Mouse (Mus musculus) left cerebral cortex, adult 2 months (tissue): Measurements from ENCODE around the gene Dnm3. TPM values are rescaled to one million over a fixed set of nuclear protein-coding genes. Genes with fewer than 3 reads are reported as not detected.

Source experiments
- DNase-seq, 2 experiments: peaks; one replicate each; pipeline ENCODE4 v3.0.0; 2021 to 2022; ENCODE audit warnings: low spot score in 2 of 2, mixed read lengths in 1 of 2; ENCODE audit errors: extremely low spot score in 1 of 2
- H3K27ac ChIP-seq: fragments of 200-600 bp; 2 replicates; pipeline ENCODE4 v1.8.1; 2022
- H3K4me3 ChIP-seq: fragments of 200-600 bp; 2 replicates; pipeline ENCODE4 v1.8.1; 2022
- CTCF ChIP-seq: fragments of 200-600 bp; IDR thresholded peaks from 2 replicates; pipeline ENCODE4 v1.8.1; 2022; ENCODE audit warnings: antibody characterized with exemption, mild to moderate bottlenecking, moderate library complexity
- intact Hi-C: fragments of 180-260 bp; cut with DNase I; formaldehyde crosslinking; loops from one replicate; pipeline ENCODE4 v1.15.1; 2025
- total RNA-seq, 2 experiments: library from RNA; stranded (reverse); gene quantifications; 2 replicates each; pipeline ENCODE4 v1.2.3; 2021

Dnm3 gene
- total RNA-seq, 2 experiments from 2014 or later, result 102 to 103 TPM

GRCm38 (mm10) chr1:162108181-162108671, 369.6 kb downstream of the Dnm3 start:
- Histone ChIP-seq H3K27ac (peak overlapping the region; percentile 32; the same call in 1 of the 2 replicates), H3K4me3 (no peak overlapping the region)
- intact Hi-C loops, result no loop called here
- peak in 1 of 2 experiments; percentile 33 for DNase-seq
- no peak for TF ChIP-seq CTCF

- no peak overlapping the region for H3K4me3 ChIP-seq
- intact Hi-C loops, result no loop called here
- TF ChIP-seq CTCF, result no peak
- DNase-seq, result no peak
- H3K27ac ChIP-seq, result no peak overlapping the region; the same call in 1 of the 2 replicates
Measured at GRCm38 (mm10) chr1:162107011-162107606, 370.7 kb downstream of the Dnm3 start.

DNA sequence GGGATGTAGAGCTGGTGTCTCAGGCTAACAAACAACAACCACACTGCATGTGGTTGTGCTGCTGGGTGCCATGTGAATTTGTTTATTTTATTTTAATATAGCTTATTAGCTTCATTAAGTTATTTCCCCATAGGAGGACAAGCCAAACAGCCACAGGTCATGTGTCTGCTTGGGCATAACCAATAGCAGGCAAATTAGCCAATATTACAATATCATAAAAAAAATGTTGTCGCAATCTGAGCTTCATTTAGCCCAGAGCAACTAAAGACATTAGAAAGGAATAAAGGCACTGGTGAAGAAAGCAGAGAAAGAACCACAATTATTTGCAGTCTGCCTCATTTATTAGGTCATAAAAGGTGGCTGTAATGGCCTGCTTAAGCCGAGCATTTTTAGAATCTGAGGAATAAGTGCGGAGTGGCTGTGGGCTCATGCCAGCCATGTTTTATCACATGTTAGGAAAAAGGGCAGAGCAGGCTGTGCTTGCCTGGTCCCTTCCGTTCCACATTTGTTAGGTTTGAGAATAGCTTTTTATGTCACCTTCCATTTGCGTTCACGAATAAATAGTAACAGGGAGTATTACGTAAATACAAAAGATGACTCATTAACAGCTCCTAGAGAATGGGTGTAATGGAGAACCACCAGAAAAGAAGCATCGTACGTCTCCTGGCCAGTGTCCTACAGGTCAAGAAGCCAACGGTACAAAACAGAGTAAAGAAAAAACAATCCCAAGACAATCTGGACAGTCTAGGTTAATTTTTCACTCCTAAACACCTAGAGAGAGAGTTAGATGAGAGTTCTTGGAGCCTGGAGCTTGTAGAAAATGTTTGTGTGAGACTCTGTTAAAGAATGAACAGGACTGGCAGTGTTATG, 376.6 kb downstream of the Dnm3 start:
- TF ChIP-seq CTCF, result no peak
- Histone ChIP-seq H3K27ac (no peak overlapping the region), H3K4me3 (no peak overlapping the region)
- intact Hi-C loops, result no loop called here
- DNase-seq, result no peak

- Histone ChIP-seq H3K27ac (no peak overlapping the region), H3K4me3 (no peak overlapping the region)
- no peak for DNase-seq
- intact Hi-C loops, result no loop called here
- no peak for TF ChIP-seq CTCF
Measured at GRCm38 (mm10) chr1:162100033-162100820, 377.6 kb downstream of the Dnm3 start.

DNA sequence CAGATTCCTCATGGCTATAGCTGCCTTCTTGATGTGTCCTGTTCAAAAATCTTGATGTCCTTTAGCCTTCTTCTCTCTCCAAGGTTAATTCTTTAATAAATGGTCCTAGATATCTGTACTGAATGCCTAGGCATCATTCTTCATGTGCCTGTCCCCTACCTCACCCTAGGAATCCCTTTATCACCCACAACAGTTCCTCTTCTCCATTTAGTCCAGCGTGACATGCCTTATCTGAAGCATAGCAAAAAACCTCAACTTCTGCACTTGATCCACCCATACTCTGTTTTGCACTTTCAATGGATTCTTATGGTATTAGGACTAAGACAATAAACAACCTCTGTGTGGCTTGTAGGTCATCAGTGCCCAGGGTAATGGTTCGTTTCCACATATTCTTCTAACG, 378.6 kb downstream of the Dnm3 start:
- Histone ChIP-seq H3K27ac (no peak overlapping the region), H3K4me3 (no peak overlapping the region)
- DNase-seq, result no peak
- intact Hi-C loops, result no loop called here
- no peak for TF ChIP-seq CTCF

GRCm38 (mm10) chr1:162094523-162095272, 383.1 kb downstream of the Dnm3 start:
- no peak for DNase-seq
- H3K27ac ChIP-seq, result no peak overlapping the region
- intact Hi-C loops, result no loop called here
- no peak overlapping the region for H3K4me3 ChIP-seq
- no peak for TF ChIP-seq CTCF

DNA sequence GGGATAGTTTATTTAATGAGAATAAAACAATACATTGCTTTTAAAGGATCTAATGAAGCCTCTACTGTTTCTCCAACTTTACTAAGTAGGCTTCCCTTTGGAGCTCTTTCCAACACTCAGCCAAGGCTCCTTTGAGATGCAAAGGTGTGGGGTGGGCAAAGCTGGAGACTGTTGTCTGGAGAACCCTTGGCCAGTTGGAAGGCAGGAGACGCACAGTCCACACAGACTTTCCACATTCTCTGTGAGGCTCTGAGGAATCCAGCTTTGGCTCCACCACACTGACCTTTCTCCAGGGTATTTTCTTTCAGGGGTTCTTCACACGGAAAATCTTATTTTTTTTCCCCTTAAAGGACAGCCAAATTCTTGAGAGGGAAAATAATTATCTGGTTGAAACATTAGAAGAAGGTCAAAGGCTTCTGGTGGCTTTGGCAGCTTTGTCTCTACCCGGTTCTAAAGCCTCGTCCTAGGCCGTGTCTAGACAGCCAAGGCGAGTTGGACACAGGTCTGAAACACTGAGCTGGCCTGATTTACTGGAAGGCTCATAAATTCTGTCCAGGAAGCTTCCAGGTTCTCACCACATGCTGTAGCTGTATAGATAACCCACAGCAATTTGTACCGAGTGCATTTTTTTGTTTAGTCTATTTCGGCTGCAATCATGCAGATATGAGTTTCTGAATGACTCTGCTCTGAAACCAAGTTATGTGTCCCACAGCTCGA, 383.9 kb downstream of the Dnm3 start:
- intact Hi-C loops, result no loop called here

DNA sequence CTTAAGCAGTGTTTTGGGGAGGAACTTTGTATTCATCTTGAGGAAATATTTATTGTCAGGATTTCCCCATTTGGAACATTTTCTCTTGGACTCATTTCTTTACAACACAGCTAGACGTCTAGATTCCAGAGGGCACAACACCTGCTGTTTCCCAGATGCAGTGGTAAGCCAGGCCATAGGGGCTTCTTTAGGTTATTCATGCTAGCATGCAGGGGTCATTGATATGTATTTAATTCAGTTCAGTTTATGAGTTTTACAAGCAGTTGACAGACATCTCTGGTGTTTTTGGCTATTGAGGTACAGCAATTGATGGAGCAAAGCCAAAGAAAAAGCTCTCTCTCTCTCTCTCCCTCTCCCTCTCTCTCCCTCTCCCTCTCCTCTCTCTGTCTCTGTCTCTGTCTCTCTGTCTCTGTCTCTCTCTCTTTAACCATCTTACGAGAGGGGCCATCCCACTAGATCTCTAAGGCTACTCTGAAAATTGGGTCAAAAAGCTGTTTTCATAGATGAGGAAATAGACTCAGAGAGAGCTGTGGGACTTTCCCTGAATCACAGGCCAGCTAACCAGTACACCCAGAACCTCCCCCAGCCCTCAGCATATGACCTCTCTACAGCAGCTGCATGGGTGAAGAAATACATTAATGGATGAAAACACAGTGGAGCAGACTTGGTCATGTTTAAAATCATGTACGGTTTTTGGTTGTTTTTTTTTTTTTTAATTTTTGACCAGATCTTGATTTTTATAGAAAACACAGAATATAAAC, 384.8 kb downstream of the Dnm3 start:
- no peak for DNase-seq
- no peak overlapping the region for H3K27ac ChIP-seq
- no peak for TF ChIP-seq CTCF
- H3K4me3 ChIP-seq, result no peak overlapping the region
- intact Hi-C loops, result no loop called here

More for the DNA sequence above, 383.9 kb downstream of the Dnm3 start:
- Histone ChIP-seq H3K4me3 (no peak overlapping the region), H3K27ac (no peak overlapping the region)
- no peak for TF ChIP-seq CTCF
- DNase-seq, result no peak

GRCm38 (mm10) chr1:162092401-162092800, 385.4 kb downstream of the Dnm3 start:
- intact Hi-C loops, result no loop called here
- Histone ChIP-seq H3K4me3 (no peak overlapping the region), H3K27ac (no peak overlapping the region)
- DNase-seq, result no peak
- TF ChIP-seq CTCF, result no peak; the same call in 1 of the 2 replicates

- intact Hi-C loops, result no loop called here
- DNase-seq, result no peak
- peak overlapping the region; percentile 3; the same call in 1 of the 2 replicates for H3K27ac ChIP-seq
- no peak overlapping the region for H3K4me3 ChIP-seq
- no peak for TF ChIP-seq CTCF
Measured at GRCm38 (mm10) chr1:162083886-162084478, 393.9 kb downstream of the Dnm3 start.
